Mouse (Mus musculus) hindlimb bud, embryonic 11.5 days (tissue): Measurements from ENCODE around the gene Cacng4.

Experiments
- DNase-seq: peaks from one replicate; pipeline ENCODE4 v3.0.0-alpha.2; 2012; ENCODE audit warnings: low read depth, low spot score; ENCODE audit errors: extremely low spot score

The Cacng4 gene

DNA sequence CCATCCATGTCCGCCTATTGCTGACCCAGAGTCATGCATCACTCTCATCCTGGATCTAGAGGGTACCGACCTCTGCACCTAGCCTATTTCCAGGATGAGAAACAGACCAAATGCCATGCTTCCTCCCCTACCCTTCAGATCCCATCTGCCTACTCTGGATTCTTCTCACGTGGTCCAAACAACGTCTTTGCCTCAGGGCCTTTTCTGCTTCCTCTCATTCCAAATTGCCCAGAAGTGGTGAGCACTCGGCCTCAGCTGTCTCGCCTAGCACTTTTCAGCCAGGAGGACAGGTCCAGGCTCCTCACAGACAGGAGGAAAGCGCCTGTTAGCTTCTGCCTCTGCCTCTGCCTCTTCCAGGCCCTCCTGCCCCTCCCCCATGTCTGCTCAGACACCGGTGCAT lies 21.0 kb downstream of the Cacng4 start:
- no peak for DNase-seq

DNA sequence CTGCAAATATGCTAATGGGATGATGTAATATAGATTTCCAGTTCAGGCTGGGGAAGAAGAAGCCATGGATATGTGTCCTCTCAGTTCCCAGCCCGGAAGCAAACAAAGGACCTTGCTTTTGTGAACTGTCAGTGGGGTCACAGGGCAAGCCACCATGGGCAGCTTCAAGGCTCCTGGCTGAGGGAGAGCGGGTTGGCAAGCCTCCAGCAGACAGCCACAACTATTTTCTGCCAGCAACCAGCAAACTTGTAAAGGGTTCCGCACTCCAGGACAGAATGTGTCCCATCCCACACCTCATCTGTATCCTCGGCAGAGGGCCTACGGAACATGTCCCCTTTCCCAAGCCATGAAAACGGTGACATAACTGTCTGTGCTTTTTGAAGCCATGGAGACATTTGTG lies 22.4 kb downstream of the Cacng4 start:
- DNase-seq = no peak

DNA sequence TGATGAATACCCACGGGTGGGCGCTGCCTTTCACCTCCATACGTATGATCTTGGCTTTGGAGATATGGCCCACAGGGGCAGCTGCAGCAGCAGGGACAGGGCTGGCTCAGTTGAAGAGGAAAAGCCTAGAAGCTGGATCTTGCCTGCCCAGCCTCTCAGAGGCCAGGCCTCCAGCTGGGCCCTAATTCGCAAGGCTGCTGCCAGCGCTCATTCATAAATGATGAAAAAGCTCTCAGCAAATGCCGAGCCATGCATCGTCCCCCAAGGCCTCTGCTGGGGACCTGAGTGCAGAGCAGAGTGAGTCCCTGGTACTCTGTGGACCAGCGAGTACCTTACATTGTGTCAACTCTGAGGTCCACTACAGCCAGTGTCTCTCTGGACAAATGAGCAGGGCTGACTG lies 26.0 kb downstream of the Cacng4 start:
- no peak for DNase-seq

DNA sequence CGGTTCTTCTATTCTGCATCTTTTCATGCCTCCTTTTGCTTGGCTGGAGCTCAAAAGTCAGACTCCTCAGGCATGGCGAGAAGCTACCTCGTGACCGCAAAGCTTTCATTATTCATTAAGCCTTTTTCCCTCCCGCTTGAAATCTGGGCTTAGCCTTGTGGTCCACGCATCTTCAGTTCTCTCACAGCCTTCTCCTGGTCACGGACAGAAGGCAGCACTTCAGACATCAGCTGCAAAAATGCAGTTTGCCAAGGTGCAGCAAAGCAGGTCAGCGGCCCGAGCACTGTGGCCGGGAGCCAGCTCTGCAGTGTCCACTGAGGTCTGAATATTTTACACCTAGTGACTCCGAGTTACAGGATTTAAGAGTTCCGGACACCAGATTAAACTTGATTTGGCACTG lies 27.4 kb downstream of the Cacng4 start:
- no peak for DNase-seq

DNA sequence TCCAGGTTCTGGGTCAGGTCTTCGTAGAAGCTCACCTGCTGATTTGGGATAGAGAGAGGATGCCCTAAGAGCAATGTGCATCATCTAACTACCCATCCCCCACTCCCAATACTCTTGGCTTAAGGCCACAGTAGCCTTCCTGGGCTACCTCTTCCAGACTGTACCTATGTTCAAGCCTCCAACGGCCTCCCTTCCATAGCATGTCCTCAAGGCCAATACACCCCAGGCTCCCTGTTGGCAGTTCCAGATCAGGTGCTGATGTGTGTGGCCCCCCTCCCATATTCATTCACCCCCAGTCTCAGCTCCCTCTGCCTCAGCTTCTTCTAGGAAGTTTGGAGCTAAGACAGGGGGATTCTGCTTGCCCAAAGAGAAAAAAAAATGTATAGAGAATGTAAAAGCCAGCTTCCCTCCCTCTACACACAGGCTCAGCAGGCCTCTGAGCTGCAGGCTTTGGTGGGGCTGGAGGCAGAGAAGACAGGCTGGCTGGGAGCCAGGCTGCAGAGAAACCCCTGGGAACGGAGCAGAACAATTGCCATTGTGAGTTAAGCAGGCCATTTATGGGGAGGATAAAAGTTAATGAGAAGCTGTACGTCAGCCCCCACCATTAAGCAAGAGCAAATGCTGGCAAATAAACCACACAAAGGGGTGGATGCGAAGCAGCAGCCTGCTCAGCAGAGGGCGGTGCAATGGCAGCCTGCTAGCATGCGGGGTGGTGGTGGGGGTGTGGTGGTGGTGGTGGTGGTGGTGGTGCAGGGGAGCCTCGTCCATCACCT lies 31.5 kb downstream of the Cacng4 start:
- DNase-seq = no peak

DNA sequence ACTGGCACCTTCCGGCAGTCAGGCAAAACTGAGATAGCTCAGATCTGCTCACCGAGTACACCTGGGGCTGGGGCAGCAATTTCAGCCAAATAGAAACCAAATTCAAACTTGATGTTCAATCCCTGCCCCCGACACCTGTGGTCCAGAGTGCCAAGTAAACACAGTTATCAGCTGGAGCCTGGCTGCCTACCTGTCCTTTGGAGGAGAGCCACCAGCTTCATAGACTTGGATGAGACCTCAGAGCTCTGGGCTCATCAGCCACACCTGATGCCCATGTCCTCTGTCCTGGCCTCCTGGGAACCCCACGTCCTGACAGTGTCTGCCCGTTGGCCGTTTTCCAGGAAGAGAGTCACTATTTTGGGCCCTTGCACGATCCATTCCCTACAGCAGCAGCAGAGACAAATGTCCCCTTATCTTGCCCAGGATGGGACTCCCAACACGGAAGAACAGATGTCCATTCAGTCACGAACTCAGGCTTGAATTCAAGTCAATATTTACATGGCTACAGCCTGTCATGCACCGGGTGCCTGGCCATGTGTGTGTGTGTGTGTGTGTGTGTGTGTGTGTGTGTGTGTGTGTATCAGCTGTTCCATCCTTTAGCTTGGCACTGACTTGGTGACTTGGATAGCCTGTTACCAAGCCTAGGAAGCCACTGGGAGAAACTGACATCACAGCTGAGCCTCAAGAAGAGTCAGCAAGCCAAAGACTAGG lies 32.4 kb downstream of the Cacng4 start:
- DNase-seq = no peak

DNA sequence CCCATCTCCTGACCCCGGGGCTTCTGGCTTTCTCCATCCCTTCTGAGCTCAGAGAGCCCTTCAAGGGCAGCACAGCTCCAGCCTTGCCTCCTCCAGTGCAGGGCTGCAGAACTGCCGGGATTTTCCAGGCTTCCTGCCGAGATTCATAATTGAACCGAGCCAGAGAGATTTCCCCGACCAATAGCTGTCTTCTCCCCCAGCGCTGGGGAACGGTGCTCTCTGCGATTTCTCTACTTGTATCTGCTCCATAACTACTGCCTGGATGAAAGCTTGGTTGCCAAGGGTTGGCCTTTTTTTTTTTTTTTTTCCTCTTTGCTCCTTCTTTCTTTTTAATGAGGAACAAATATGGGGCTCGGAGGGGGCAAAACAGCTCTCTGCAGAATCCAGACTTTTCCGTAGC lies 34.4 kb downstream of the Cacng4 start:
- DNase-seq = no peak

DNA sequence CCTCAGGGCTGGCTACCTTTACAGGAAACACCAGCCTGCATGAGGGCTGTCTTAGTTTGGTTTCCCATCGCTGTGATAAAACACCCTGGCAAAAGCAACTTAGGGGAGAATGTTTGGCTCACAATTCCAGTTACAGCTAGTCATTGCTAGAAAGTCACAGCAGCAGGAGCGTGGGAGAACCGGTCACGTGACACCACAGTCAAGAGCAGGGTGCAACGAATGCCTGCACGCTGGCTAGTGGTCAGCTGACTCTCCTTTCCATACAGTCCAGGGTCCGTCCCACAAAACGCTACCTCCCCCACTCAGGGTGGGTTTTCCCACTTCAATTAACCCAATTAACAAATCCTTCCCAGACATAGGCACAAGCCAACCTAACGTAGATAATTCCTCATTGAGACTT lies 34.8 kb downstream of the Cacng4 start:
- no peak for DNase-seq

DNA sequence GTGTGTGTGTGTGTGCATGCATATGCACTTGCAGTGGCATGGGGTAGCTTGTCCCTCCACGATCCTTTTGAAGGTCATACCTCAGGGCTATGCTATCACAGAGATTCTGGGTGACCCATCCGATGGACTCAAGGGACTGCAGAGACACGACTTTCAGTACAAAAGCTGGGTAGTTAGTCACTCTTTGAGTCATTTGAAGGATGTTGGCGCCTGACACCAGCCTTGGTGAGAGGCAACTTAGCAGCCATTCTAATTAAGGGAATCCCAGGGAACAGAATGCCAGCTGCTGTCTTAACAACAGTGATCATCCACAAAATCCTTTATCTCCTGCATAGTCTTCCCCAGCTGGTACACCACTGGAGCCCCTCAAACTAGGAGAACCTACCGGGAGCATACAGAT lies 45.2 kb downstream of the Cacng4 start:
- DNase-seq = no peak

DNA sequence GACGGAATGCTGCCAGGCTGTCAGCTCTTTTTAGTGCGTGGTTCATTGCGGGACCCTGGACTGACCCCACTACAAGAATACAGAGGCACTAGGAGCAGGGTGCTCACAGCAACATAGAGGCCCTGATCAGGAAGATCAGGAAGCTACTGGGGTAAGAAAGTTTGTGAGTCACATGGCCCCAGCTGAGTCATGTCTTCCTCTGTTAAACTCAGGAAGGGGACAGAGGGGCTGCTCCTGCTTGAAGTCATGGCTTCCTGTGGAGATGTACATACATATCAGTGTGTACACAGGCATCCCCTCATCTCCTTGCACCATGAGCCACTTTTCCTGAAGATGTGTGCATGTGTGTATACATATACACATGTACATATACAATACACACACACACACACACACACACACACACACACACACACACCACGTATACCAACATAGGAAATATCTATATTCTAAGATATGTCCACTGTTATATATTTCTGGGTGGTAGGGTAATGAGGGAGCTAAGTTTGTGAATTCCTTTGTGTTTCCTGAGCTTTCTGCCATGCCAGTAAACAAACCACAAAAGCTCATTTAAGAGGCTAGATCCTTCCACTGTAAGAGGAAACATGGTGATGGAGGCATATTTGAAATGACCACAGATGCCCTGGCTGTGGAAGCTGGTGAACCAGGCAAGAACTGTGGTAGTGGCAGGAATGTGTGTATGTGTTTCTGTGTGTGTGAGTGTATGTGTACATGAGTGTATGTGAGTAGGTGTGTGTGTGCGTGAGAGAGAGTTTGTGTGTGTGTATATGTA lies 45.9 kb downstream of the Cacng4 start:
- DNase-seq = no peak

DNA sequence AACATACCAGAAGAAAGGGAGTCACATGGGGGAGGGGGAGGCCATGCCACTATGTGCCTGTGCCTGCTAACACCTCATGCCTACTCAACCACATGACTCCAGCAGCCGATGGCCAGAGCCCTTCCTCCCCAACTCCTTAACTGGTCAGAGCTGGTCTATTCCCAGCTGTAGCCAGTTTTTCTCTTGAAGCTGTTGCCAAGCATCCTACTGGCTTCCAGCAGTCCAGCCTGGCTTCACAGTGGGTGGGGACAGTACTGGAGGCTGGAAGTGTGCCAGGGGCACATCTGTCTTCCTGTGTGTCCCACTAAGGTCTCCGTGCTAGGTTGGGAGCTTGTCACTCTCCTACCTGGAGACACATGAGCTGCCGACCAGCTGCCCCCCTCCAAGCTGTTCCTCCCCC lies 51.3 kb downstream of the Cacng4 start:
- DNase-seq = no peak

DNA sequence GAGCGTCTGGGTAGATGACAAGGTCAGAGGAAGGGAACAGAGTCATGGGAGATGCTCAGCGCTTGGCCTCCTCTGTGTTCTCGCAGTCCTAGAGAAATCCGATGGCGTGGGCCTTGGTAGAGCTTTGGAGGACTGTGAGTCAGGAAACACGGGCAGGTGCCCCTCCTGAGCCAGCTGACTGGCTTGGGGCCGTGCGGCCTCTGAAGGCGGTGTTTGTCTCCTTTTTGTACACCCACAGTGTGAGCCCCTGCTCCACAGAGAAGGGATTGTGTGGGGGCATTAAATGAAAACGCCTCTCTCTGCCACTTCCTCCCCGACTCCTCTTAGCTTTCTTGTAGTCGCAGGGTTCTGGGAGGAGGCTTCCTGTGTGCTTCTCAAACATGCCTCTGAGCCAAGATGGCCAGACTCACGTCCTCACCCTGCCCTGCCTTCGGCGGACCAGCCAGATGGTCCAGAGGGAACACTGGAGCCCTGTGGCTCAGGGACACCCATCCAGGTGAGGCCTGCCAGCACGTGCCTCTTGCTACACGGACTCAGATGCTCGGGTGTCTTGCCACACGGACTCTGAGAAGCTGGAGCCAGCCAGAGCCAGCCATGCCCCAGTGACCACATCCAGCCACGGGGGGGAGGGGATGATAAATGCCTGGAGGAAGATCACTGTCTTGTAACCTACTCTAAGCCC lies 55.8 kb downstream of the Cacng4 start:
- DNase-seq = no peak

DNA sequence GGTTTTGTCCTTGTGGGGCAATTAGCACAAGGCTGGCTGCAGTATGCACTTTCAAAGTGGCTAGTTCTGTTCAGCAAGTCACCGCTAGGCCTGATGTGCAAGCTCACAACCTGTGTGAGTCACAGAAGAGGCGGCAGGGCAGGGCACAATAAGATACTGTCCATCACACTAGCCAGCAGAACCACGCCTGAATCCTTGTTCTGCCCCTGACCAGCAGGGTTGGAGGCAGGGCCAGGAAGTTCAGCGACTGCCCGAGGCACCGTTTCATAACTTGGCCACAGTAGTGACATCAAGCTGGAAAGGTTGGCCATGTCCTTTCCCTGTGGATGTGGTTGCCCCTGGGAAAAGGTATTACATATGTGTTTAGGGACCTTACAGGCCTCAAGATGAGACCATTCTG lies 56.5 kb downstream of the Cacng4 start:
- DNase-seq = no peak

DNA sequence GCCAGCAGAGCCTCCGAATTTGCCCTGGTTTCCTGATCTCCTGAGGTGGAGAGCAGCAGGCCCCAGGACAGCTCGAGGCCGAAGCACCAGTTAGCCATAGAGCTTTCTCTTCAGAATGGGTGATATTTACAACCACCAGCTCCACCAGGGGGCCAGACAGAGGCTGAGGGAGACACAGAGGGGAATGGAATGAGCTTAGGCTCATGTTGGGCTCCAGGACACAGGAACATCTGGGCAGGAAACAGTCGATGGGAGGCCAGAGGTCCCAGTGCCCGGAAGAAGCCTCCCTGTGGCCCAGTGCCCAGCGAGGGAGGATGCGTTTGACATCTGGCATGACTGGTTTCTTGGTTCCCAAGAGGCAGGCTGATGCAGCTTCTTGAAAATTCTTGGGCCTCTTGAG lies 60.2 kb downstream of the Cacng4 start:
- no peak for DNase-seq

DNA sequence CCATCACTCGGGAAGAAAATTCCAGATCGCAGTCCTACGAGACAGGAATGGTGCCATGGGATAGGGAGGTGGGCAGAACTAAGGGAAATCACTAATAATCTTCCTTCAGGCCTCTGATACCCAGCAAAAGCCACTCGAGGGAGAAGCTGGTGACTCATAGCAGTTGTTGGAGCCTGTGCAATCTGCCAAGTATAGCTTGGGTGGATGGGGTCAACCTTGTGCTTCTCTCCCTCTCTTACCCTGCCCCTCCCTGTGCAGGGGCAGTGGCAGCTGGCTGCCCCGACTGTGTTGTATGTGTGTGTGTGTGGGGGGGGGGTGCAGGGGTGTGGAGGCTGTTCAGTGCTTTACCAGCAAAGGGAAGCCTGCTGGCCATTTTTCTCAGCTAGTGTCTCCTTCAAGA lies 62.9 kb downstream of the Cacng4 start:
- DNase-seq = no peak

DNA sequence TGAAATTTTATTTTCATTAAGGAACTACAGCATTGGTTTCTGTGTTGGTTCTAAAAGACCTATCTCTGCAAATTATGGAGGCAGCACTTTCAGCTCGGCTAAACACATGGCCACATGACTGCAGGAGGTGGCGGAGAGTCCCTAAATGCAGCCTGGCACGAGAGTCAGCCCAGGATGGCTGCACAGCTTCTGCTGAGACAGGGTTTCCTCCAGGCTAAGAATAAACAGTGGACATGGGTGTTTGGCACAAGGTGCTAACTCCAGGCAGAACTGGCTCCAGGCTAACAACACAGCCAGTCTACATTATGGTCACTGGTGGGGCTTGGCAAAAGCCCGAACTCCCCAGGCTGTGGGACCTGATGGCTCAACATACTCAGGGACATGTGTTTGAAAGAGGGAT lies 63.4 kb downstream of the Cacng4 start:
- no peak for DNase-seq

DNA sequence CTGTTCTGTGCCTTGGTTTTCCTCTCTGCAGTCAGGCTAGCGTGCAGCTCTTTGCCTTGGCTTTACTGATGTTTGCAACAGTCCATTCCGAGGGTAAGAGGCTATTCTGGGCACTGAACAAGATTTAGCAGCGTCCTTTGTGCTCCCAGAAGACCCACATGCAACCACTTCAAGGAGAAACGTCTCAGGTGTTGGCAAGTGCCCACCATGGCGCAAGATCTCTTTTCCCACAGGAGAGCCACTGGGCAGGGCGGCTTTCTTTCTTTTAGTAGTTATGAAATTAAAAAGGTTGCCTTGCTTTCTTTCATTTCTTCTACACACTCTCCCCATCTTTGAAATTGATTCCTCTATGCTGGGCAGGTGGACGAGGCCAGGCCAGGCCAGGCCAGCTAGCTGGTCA lies 65.2 kb downstream of the Cacng4 start:
- no peak for DNase-seq

DNA sequence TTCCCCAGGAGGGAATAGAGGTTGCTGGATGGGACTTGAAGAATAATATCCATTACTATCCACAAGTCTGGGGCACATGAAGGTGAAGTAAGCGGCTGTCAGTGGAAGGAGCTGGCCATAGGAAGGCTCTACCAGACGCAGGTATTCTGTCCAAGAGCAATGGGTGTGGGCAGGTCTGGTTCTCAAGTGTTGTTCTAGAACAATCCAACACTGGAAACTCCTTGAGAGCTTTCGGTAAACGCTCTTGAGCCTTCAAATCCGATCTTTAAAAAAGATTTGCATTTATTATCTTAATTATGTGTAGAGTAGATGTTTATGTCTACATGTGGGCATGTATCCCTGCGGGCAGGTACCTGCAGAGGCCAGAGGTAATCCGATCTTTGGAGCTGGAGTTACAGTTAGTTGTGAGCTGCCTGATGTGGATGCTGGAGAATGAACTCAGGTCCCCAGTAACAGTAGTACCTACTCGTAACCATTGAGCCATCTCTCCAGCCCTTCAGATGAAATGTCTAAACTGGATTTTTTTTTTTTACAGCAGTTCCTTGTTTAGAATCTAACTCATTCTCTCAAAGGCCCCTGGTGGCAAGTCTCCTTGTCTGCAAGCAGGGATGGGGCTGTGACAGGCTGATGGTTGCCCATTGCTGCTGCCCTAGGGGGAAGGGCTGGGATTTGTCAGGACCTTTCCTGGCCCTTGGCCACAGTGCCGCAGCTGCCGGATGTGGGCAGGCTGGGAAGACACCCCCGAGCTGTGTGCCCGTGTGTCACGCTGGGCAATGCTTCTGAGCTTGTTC lies 66.1 kb downstream of the Cacng4 start:
- DNase-seq = no peak

DNA sequence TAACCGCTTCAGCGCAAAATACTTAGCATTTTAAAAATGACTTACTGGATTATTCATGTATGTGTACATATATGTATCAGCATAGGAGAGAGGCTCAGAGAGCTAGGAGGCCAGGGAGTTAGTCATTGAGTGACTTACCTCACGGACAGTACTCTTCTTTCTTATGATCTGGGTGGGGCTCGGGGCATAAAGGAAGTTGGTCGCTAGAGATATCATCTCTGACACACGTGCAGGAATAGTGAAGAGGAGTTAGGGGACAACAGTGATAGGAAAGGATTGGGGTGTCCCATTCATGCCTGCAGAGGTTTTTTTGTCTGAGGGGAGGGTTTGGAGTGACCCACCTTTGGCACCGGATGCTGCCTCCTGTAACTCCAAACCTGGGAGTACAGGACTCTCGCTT lies 69.8 kb downstream of the Cacng4 start:
- no peak for DNase-seq

DNA sequence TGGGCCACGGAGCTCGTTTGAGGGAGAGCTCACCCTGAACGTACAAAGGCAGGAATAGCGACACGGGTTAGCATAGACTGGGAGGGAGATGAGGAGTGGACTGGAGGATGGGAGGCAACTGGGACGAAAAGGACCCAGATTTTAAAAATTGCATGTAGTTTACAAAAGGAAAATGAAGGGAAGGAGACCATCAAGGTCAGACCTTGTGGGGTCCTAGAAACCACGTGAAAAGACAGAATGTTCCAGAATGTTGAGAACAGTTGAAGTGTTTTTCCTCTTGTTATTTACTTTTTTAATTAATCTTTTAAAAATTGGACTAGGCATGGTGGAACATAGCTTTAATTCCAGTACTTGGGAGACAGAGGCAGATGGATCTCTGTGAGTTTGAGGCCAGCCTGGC lies 73.3 kb downstream of the Cacng4 start:
- no peak for DNase-seq
